Mouse (Mus musculus) forebrain, postnatal 0 days (tissue): Measurements from ENCODE around the gene Prss37. TPM values are rescaled to one million over a fixed set of nuclear protein-coding genes. Genes with fewer than 3 reads are reported as not detected.

ENCODE experiments used
- ATAC-seq: fragments of 200-750 bp; cut with Nextera tagmentation; 2 replicates; pipeline ENCODE4 v1.8.0; 2017; ENCODE audit warnings: mild to moderate bottlenecking, moderate library complexity
- DNase-seq: peaks from one replicate; pipeline ENCODE4 v3.0.0-alpha.2; 2015
- H3K27ac ChIP-seq: fragments of 300-500 bp; sonication (generic); 2 replicates; pipeline ENCODE4 v1.5.1; 2014; ENCODE audit warnings: low read depth, mild to moderate bottlenecking, antibody characterized with exemption, low read length, moderate library complexity, mixed read lengths
- H3K27me3 ChIP-seq: fragments of 300-500 bp; sonication (generic); 2 replicates; pipeline ENCODE4 v1.6.1; 2014; ENCODE audit warnings: mild to moderate bottlenecking, low read length, mixed read lengths; ENCODE audit not compliant: insufficient read depth
- H3K36me3 ChIP-seq: fragments of 300-500 bp; sonication (generic); 2 replicates; pipeline ENCODE4 v1.6.1; 2014; ENCODE audit warnings: mild to moderate bottlenecking, moderate library complexity; ENCODE audit not compliant: insufficient read depth
- H3K4me1 ChIP-seq: fragments of 300-500 bp; sonication (generic); 2 replicates; pipeline ENCODE4 v1.6.1; 2014; ENCODE audit warnings: antibody characterized with exemption; ENCODE audit not compliant: insufficient read depth
- H3K4me2 ChIP-seq: fragments of 300-500 bp; sonication (generic); 2 replicates; pipeline ENCODE4 v1.6.1; 2014; ENCODE audit warnings: low read depth, mild to moderate bottlenecking, moderate library complexity
- H3K4me3 ChIP-seq: fragments of 300-500 bp; sonication (generic); 2 replicates; pipeline ENCODE4 v1.5.1; 2014; ENCODE audit warnings: low read depth, low read length, mixed read lengths
- H3K9ac ChIP-seq: fragments of 300-500 bp; sonication (generic); 2 replicates; pipeline ENCODE4 v1.6.1; 2014; ENCODE audit warnings: mild to moderate bottlenecking
- H3K9me3 ChIP-seq: fragments of 300-500 bp; sonication (generic); 2 replicates; pipeline ENCODE4 v1.6.1; 2016; ENCODE audit warnings: low read length
- CTCF ChIP-seq: sonication (generic); IDR thresholded peaks from 2 replicates; pipeline ENCODE4 v1.5.1; 2016; ENCODE audit warnings: antibody characterized with exemption, control low read depth, low read depth
- WGBS: fragments of 180-500 bp; shearing (Covaris S2); extraction: QIAGEN DNeasy Blood & Tissue Kit; methylation state at CpG from one replicate; pipeline ENCODE4 v1.1.7; 2014; 5-methylcytosine and 5-hydroxymethylcytosine counted together
- polyA plus RNA-seq: library from polyadenylated mRNA; unstranded; fragments of >200 nt; fragmentation: Nextera tagmentation; extraction: Ambion mirVana; gene quantifications from 2 replicates; pipeline ENCODE4 v1.2.1, GENCODE M21; 2015
- total RNA-seq: library from RNA; depleted of rRNA; stranded (reverse); fragments of >200 nt; gene quantifications from 2 replicates; pipeline ENCODE4 v1.2.3, GENCODE M21; 2014; rRNA removed

Prss37 gene
- total RNA-seq = not detected in 2 replicates
- not detected in 2 replicates for polyA plus RNA-seq

- WGBS = 74% methylated on average over 1 of the region's 1 CpGs
- H3K4me1 ChIP-seq = no peaks in the 10 kb centered on the region
- H3K4me3 ChIP-seq = no peak within 1 kb of the TSS
- no peak within 1 kb of the TSS for H3K27ac ChIP-seq
- H3K9me3 ChIP-seq = no peaks in the 10 kb centered on the region
- no peaks in the 10 kb centered on the region for H3K27me3 ChIP-seq
- H3K4me2 ChIP-seq = no peak within 1 kb of the TSS
- ATAC-seq = no peak
- TF ChIP-seq CTCF = no peak
- DNase-seq = no peak
- H3K9ac ChIP-seq = no peak within 1 kb of the TSS
- no peaks in the 10 kb centered on the region for H3K36me3 ChIP-seq
Measured at GRCm38 (mm10) chr6:40519408-40519807, at the start of gene Prss37. TSS of gene Prss37 (minus strand) at chr6:40519508.

- Histone ChIP-seq H3K9ac (no peak within 1 kb of the TSS), H3K27ac (no peak within 1 kb of the TSS), H3K9me3 (no peaks in the 10 kb centered on the region), H3K4me3 (no peak within 1 kb of the TSS), H3K27me3 (no peaks in the 10 kb centered on the region), H3K4me1 (no peaks in the 10 kb centered on the region), H3K4me2 (no peak within 1 kb of the TSS), H3K36me3 (no peaks in the 10 kb centered on the region)
- ATAC-seq (no peak), DNase-seq (no peak)
- WGBS = 86% methylated on average over 2 of the region's 2 CpGs
- no peak for TF ChIP-seq CTCF
Measured at GRCm38 (mm10) chr6:40554950-40555349, 35.6 kb upstream of the Prss37 start, which contains the start of gene Olfr461. TSS of gene Olfr461 (minus strand) at chr6:40555050.

DNA sequence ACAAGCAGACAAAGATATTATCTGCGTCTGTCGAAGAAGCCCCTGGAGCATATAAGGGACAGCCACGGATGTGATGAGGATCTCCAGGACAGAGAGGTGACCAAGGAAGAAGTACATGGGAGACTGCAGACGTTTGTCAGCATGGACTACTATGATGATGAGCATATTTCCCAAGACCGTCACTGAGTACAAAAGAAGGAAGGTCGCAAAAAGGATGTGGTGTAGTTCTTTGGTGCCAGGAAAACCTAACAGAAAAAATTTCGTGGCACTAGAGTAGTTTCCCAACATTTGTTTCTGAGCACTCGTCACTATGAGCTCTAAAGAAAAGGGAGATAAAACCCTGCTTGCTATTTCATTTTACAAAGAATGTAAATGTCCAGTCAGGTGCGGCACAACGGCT, 25.4 kb upstream of the Prss37 start:
- no peak overlapping the region for H3K27ac ChIP-seq
- no peak for DNase-seq
- no peaks in the 10 kb centered on the region for H3K36me3 ChIP-seq
- 79% methylated on average over 10 of the region's 10 CpGs for WGBS
- no peak overlapping the region for H3K4me2 ChIP-seq
- no peaks in the 10 kb centered on the region for H3K27me3 ChIP-seq
- H3K9ac ChIP-seq = no peak overlapping the region
- H3K4me3 ChIP-seq = no peak overlapping the region
- ATAC-seq = no peak
- no peaks in the 10 kb centered on the region for H3K4me1 ChIP-seq
- no peaks in the 10 kb centered on the region for H3K9me3 ChIP-seq
- TF ChIP-seq CTCF = no peak

DNA sequence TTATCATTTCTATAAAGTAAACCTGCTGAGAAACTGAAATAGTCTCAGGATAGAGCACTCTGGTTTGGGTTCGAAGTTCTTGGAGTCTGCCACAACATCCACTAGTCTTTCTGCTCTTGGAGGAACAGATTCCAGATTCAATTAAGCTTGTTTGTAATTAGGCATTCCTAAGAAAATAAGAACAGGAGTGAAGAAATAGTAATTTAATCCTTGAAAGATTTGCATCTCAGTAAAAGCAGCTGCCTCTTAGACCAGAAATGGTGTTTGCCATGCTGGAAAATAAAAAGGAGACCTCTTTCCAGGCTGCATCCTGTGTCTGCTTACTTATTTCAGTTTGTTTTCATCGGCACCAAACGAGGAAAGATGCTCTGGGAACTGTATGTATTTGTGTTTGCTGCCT, 26.1 kb downstream of the Prss37 start, which contains the start of gene Tas2r108:
Tas2r108 (plus strand) TSS at position 301 of the 400 bp plus-strand sequence.
- Histone ChIP-seq H3K4me3 (no peak within 1 kb of the TSS), H3K4me1 (no peaks in the 10 kb centered on the region), H3K9me3 (no peaks in the 10 kb centered on the region), H3K27ac (no peak within 1 kb of the TSS), H3K4me2 (no peak within 1 kb of the TSS), H3K27me3 (no peaks in the 10 kb centered on the region), H3K9ac (no peak within 1 kb of the TSS), H3K36me3 (no peaks in the 10 kb centered on the region)
- TF ChIP-seq CTCF = no peak
- ATAC-seq (no peak), DNase-seq (no peak)
- WGBS = 76% methylated on average over 3 of the region's 3 CpGs

- TF ChIP-seq CTCF = no peak
- Histone ChIP-seq H3K9me3 (no peaks in the 10 kb centered on the region), H3K4me1 (no peaks in the 10 kb centered on the region), H3K9ac (no peak within 1 kb of the TSS), H3K4me2 (no peak within 1 kb of the TSS), H3K4me3 (no peak within 1 kb of the TSS), H3K27ac (no peak within 1 kb of the TSS), H3K36me3 (peaks cover 3% of the 10 kb centered on the region; the same call in 1 of the 2 replicates), H3K27me3 (no peaks in the 10 kb centered on the region)
- DNase-seq (no peak), ATAC-seq (no peak)
Measured at GRCm38 (mm10) chr6:40490933-40491332, 28.4 kb downstream of the Prss37 start, which contains the start of gene Tas2r137. TSS of gene Tas2r137 (plus strand) at chr6:40491233.

- Histone ChIP-seq H3K27ac (no peak overlapping the region), H3K9ac (no peak overlapping the region), H3K4me1 (no peaks in the 10 kb centered on the region), H3K36me3 (peaks cover 51% of the 10 kb centered on the region), H3K4me2 (no peak overlapping the region), H3K27me3 (no peaks in the 10 kb centered on the region), H3K9me3 (no peaks in the 10 kb centered on the region), H3K4me3 (no peak overlapping the region)
- 84% methylated on average over 5 of the region's 5 CpGs for WGBS
- DNase-seq (no peak), ATAC-seq (no peak)
- TF ChIP-seq CTCF = no peak
Measured at GRCm38 (mm10) chr6:40482318-40482717, 37.0 kb downstream of the Prss37 start.

- peak; percentile 59 for DNase-seq
- no peak for ATAC-seq
- H3K4me1 ChIP-seq = no peaks in the 10 kb centered on the region
- TF ChIP-seq CTCF = peak; percentile 54
- peaks cover 62% of the 10 kb centered on the region for H3K36me3 ChIP-seq
- H3K9ac ChIP-seq = no peak overlapping the region
- 75% methylated on average over 1 of the region's 1 CpGs for WGBS
- no peaks in the 10 kb centered on the region for H3K9me3 ChIP-seq
- no peaks in the 10 kb centered on the region for H3K27me3 ChIP-seq
- H3K4me3 ChIP-seq = no peak overlapping the region
- H3K27ac ChIP-seq = no peak overlapping the region
- H3K4me2 ChIP-seq = no peak overlapping the region
Measured at GRCm38 (mm10) chr6:40479705-40480104, 39.6 kb downstream of the Prss37 start.

DNA sequence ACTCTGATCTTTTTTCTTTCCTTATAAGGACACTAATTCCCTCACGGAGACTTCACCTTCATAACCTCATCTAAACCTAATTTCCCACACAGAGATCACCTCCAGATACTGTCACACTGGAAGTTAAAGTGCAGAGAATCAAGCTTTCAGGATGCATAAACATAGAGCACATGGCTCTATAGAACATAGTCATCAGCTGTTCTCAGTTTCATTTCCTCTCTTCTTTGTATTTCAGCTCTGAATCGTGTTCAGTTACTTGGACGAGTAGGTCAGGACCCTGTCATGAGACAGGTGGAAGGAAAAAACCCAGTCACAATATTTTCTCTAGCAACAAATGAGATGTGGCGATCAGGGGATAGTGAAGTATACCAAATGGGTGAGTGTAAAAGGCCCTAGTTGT, 43.2 kb downstream of the Prss37 start:
- no peak for DNase-seq
- Histone ChIP-seq H3K36me3 (peaks cover 40% of the 10 kb centered on the region), H3K9ac (no peak overlapping the region), H3K4me3 (no peak overlapping the region), H3K9me3 (no peaks in the 10 kb centered on the region), H3K27ac (no peak overlapping the region), H3K4me2 (no peak overlapping the region), H3K4me1 (peaks cover 5% of the 10 kb centered on the region; the same call in 1 of the 2 replicates), H3K27me3 (no peaks in the 10 kb centered on the region)
- TF ChIP-seq CTCF = no peak
- WGBS = 89% methylated on average over 4 of the region's 4 CpGs
- ATAC-seq = no peak
